ENCODE assay signal across 20 mouse cellular contexts in the genomic region with DNA sequence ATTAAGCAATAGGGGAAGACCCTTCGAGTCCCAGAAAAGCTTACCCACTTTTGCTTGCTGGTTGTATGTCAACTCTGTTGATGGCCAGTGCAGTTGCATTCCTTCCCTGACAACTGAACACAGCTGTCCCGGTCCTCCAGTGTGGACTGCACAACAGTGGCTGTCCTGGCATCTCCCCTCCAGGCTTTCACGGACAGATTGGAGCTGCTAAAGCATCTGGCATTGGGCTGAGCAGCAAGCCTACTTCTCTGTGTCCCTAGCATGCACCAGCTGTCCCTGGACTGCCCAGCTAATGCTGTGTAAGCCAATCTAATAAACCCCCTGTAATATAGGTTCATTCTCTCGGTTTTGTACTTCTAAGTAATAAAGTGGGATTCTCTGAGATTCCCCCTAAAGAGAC. TPM values are rescaled to one million over a fixed set of nuclear protein-coding genes. Genes with fewer than 3 reads are reported as not detected.
A peak's percentile ranks its signal among the peaks of the same experiment; 100 is the strongest.
DNase-seq lines count a peak whose midpoint lies in the region; ATAC-seq and TF ChIP-seq lines count a peak whose summit lies in the region.
"Had no signal": no experiment of that assay in that cellular context is flagged by ENCODE, and none has a peak within 500 bp of the region (broad histone marks: within the 10 kb centered on the region; RNA-seq: fewer than 3 reads in every experiment).

No protein-coding gene starts in this region.

- H3K9ac ChIP-seq in hindbrain, embryonic 11.5 days (ENCODE audit: low read depth, low read length), result no peak overlapping the region
- H3K9ac ChIP-seq in hindbrain, embryonic 14.5 days, result no peak overlapping the region
- H3K9ac ChIP-seq in liver, postnatal 0 days (replicated peaks), result no peak overlapping the region
- no peak overlapping the region for H3K9ac ChIP-seq in intestine, embryonic 15.5 days
- H3K9ac ChIP-seq: forebrain, postnatal 0 days; midbrain, embryonic 15.5 days had no signal

- no peaks in the 10 kb centered on the region for H3K36me3 ChIP-seq in heart, embryonic 10.5 days
- no peaks in the 10 kb centered on the region for H3K36me3 ChIP-seq in hindbrain, embryonic 11.5 days (ENCODE audit: control insufficient read depth, insufficient read depth, low read length)
- no peaks in the 10 kb centered on the region for H3K36me3 ChIP-seq in hindbrain, embryonic 14.5 days (replicated peaks; ENCODE audit: control insufficient read depth, insufficient read depth)
- H3K36me3 ChIP-seq in liver, postnatal 0 days (replicated peaks; ENCODE audit: insufficient read depth, low read length), result no peaks in the 10 kb centered on the region
- no peaks in the 10 kb centered on the region for H3K36me3 ChIP-seq in intestine, embryonic 15.5 days
- H3K36me3 ChIP-seq: limb, embryonic 10.5 days; midbrain, embryonic 15.5 days had no signal

- no peak overlapping the region for H3K4me2 ChIP-seq in hindbrain, embryonic 11.5 days (replicated peaks; ENCODE audit: low read depth, low read length)
- no peak overlapping the region for H3K4me2 ChIP-seq in hindbrain, embryonic 14.5 days (replicated peaks)
- H3K4me2 ChIP-seq in liver, postnatal 0 days (ENCODE audit: low read depth, low read length), result no peak overlapping the region
- no peak overlapping the region for H3K4me2 ChIP-seq in intestine, embryonic 15.5 days (replicated peaks)
- H3K4me2 ChIP-seq: heart, embryonic 11.5 days; liver, embryonic 11.5 days; midbrain, embryonic 15.5 days had no signal

- H3K4me3 ChIP-seq in heart, embryonic 10.5 days, result no peak overlapping the region
- H3K4me3 ChIP-seq in hindbrain, embryonic 11.5 days (ENCODE audit: low read depth, low read length), result no peak overlapping the region
- no peak overlapping the region for H3K4me3 ChIP-seq in hindbrain, embryonic 14.5 days (replicated peaks; ENCODE audit: low read length)
- H3K4me3 ChIP-seq in liver, postnatal 0 days (ENCODE audit: low read depth, low read length), result no peak overlapping the region
- no peak overlapping the region for H3K4me3 ChIP-seq in intestine, embryonic 15.5 days (replicated peaks)
- H3K4me3 ChIP-seq: limb, embryonic 10.5 days; midbrain, embryonic 15.5 days had no signal

- H3K27me3 ChIP-seq in heart, embryonic 10.5 days (ENCODE audit: insufficient read depth, poor library complexity, severe bottlenecking), result peaks cover 5% of the 10 kb centered on the region; the same call in 1 of the 2 replicates
- no peaks in the 10 kb centered on the region for H3K27me3 ChIP-seq in hindbrain, embryonic 11.5 days (ENCODE audit: control insufficient read depth, insufficient read depth, low read length)
- no peaks in the 10 kb centered on the region for H3K27me3 ChIP-seq in hindbrain, embryonic 14.5 days (ENCODE audit: control insufficient read depth, insufficient read depth, low read length)
- H3K27me3 ChIP-seq in liver, postnatal 0 days (ENCODE audit: insufficient read depth, low read length), result no peaks in the 10 kb centered on the region
- H3K27me3 ChIP-seq in intestine, embryonic 15.5 days (replicated peaks), result no peaks in the 10 kb centered on the region; the same call in 1 of the 2 replicates
- H3K27me3 ChIP-seq: midbrain, embryonic 15.5 days had no signal

- no peaks in the 10 kb centered on the region for H3K9me3 ChIP-seq in heart, embryonic 10.5 days
- no peaks in the 10 kb centered on the region for H3K9me3 ChIP-seq in hindbrain, embryonic 11.5 days (ENCODE audit: control insufficient read depth, low read length)
- H3K9me3 ChIP-seq in hindbrain, embryonic 14.5 days (ENCODE audit: control insufficient read depth, low read length), result no peaks in the 10 kb centered on the region
- H3K9me3 ChIP-seq in liver, postnatal 0 days (ENCODE audit: low read length), result no peaks in the 10 kb centered on the region
- H3K9me3 ChIP-seq in intestine, embryonic 15.5 days, result no peaks in the 10 kb centered on the region
- H3K9me3 ChIP-seq: limb, embryonic 10.5 days; midbrain, embryonic 15.5 days had no signal

- DNase-seq in heart, postnatal 4 days, result peak; percentile 7
- no peak for DNase-seq in heart, embryonic 10.5 days (ENCODE audit: low spot score)
- DNase-seq in hindbrain, embryonic 11.5 days (ENCODE audit: low spot score), result no peak
- DNase-seq in hindbrain, embryonic 14.5 days (ENCODE audit: low spot score), result no peak
- peak; percentile 20 to 79 for DNase-seq in lung, postnatal 4 days
- DNase-seq in liver, postnatal 0 days, result no peak
- DNase-seq in right cerebral cortex, postnatal 14 days, result no peak
- DNase-seq: adrenal gland, postnatal 36 days; cerebellum, adult 9-10 months; forebrain, postnatal 0 days; heart, postnatal 36 days; layer of hippocampus, postnatal 36 days; right cerebral cortex, postnatal 4 days had no signal

- ATAC-seq in hindbrain, embryonic 11.5 days (ENCODE audit: low FRiP score), result no peak
- ATAC-seq in hindbrain, embryonic 14.5 days (ENCODE audit: low FRiP score), result peak; percentile 27; the same call in 1 of the 2 replicates
- no peak for ATAC-seq in liver, postnatal 0 days
- no peak for ATAC-seq in intestine, embryonic 15.5 days
- ATAC-seq: forebrain, postnatal 0 days; intestine, postnatal 0 days; midbrain, embryonic 15.5 days had no signal

- no peak for TF ChIP-seq EP300 in liver, postnatal 0 days (IDR thresholded peaks at IDR 0.05; ENCODE audit: low read depth)

- TF ChIP-seq CTCF in liver, postnatal 0 days (IDR thresholded peaks at IDR 0.05; ENCODE audit: low read depth), result no peak

- H3K4me1 ChIP-seq in heart, embryonic 10.5 days, result peaks cover 11% of the 10 kb centered on the region
- no peaks in the 10 kb centered on the region for H3K4me1 ChIP-seq in hindbrain, embryonic 11.5 days (replicated peaks; ENCODE audit: control insufficient read depth, insufficient read depth, low read length)
- 0 out of 2 replicates have a peak, but pooled peaks cover 14% of the 10 kb centered on the region for H3K4me1 ChIP-seq in hindbrain, embryonic 14.5 days (replicated peaks; ENCODE audit: control insufficient read depth, insufficient read depth, low read length)
- no peaks in the 10 kb centered on the region for H3K4me1 ChIP-seq in liver, postnatal 0 days (ENCODE audit: insufficient read depth)
- H3K4me1 ChIP-seq in intestine, embryonic 15.5 days (replicated peaks), result no peaks in the 10 kb centered on the region
- H3K4me1 ChIP-seq: limb, embryonic 10.5 days had no signal

- WGBS in heart, embryonic 10.5 days, result 64% methylated on average over 4 of the region's 4 CpGs
- WGBS in hindbrain, embryonic 11.5 days, result 67% methylated on average over 4 of the region's 4 CpGs
- 57% methylated on average over 4 of the region's 4 CpGs for WGBS in hindbrain, embryonic 14.5 days
- 61% methylated on average over 4 of the region's 4 CpGs for WGBS in liver, postnatal 0 days (ENCODE audit: insufficient replicate concordance)
- 64% methylated on average over 4 of the region's 4 CpGs for WGBS in intestine, embryonic 15.5 days

- H3K27ac ChIP-seq in heart, embryonic 10.5 days, result no peak overlapping the region
- H3K27ac ChIP-seq in hindbrain, embryonic 11.5 days (ENCODE audit: low read depth, low read length), result peak overlapping the region; percentile 24; the same call in 1 of the 2 replicates
- peak overlapping the region; percentile 18; the same call in 1 of the 2 replicates for H3K27ac ChIP-seq in hindbrain, embryonic 14.5 days
- H3K27ac ChIP-seq in liver, postnatal 0 days (ENCODE audit: low read depth), result no peak overlapping the region
- H3K27ac ChIP-seq in intestine, embryonic 15.5 days, result no peak overlapping the region
- H3K27ac ChIP-seq: kidney, postnatal 0 days; limb, embryonic 10.5 days; midbrain, embryonic 15.5 days had no signal

RNA-seq across cellular contexts. Expression of a gene that starts 21.2 kb away (rescaled TPM):
- 1 to 10 TPM; 3.0 to 3.6 TPM for total RNA-seq in heart, postnatal 4 days (2021)
- 1.5 and 1.6 TPM in 2 replicates for polyA plus RNA-seq in heart, embryonic 10.5 days (2016; fragmentation: Nextera tagmentation; extraction: Ambion mirVana)
- 5.0 and 5.3 TPM in 2 replicates for polyA plus RNA-seq in hindbrain, embryonic 11.5 days (2014; fragmentation: Nextera tagmentation; extraction: Ambion mirVana)
- polyA plus RNA-seq in hindbrain, embryonic 14.5 days (2014; fragmentation: Nextera tagmentation; extraction: Ambion mirVana), result 16.9 and 18.8 TPM in 2 replicates
- polyA plus RNA-seq in liver, postnatal 0 days (2015; fragmentation: Nextera tagmentation; extraction: Ambion mirVana), result 0.13 and 0.18 TPM in 2 replicates
- 2.5 and 2.7 TPM in 2 replicates for polyA plus RNA-seq in intestine, embryonic 15.5 days (2015; fragmentation: Nextera tagmentation; extraction: Ambion mirVana)

RNA-seq across cellular contexts. Expression of a gene that starts 59.9 kb away (rescaled TPM):
- total RNA-seq in heart, postnatal 4 days (2021), result 10 to 100 TPM; 23.1 to 28.0 TPM
- polyA plus RNA-seq in heart, embryonic 10.5 days (2016; fragmentation: Nextera tagmentation; extraction: Ambion mirVana), result 28.4 and 30.4 TPM in 2 replicates
- polyA plus RNA-seq in hindbrain, embryonic 11.5 days (2014; fragmentation: Nextera tagmentation; extraction: Ambion mirVana), result 35.8 and 39.5 TPM in 2 replicates
- polyA plus RNA-seq in hindbrain, embryonic 14.5 days (2014; fragmentation: Nextera tagmentation; extraction: Ambion mirVana), result 32.5 and 34.7 TPM in 2 replicates
- polyA plus RNA-seq in liver, postnatal 0 days (2015; fragmentation: Nextera tagmentation; extraction: Ambion mirVana), result 9.7 and 12.1 TPM in 2 replicates
- polyA plus RNA-seq in intestine, embryonic 15.5 days (2015; fragmentation: Nextera tagmentation; extraction: Ambion mirVana), result 31.2 and 34.4 TPM in 2 replicates

Comparison
In these comparisons a context has a peak if more than half of its experiments do, and no peak if none do; other contexts are left out.
1. DNase-seq: peak in heart, postnatal 4 days (single experiment) and lung, postnatal 4 days (2 of 2); none in heart, embryonic 10.5 days (single experiment), hindbrain, embryonic 11.5 days (single experiment), hindbrain, embryonic 14.5 days (single experiment), liver, postnatal 0 days (single experiment) and right cerebral cortex, postnatal 14 days (single experiment).
2. H3K27ac ChIP-seq: peak in hindbrain, embryonic 11.5 days (single experiment) and hindbrain, embryonic 14.5 days (single experiment); none in heart, embryonic 10.5 days (single experiment), liver, postnatal 0 days (single experiment) and intestine, embryonic 15.5 days (single experiment).